Mouse (Mus musculus) right cerebral cortex, adult 2 months (tissue): ENCODE measurements around the gene Cnp.
"Not testable (repeated sequence)": the region's sequence is repeated elsewhere in the genome, so short reads cannot be mapped to it uniquely, and the experiment has no call there.

ENCODE experiments used
- DNase-seq, 2 experiments: peaks; one replicate each; pipeline ENCODE4 v3.0.0; 2021 to 2022; ENCODE audit warnings: low spot score in 2 of 2

Gene Cnp

GRCm38 (mm10) chr11:100552842-100553241 lies 21.9 kb upstream of the Cnp start:
- DNase-seq, result no peak

GRCm38 (mm10) chr11:100555583-100555982 lies 19.1 kb upstream of the Cnp start:
- DNase-seq, result peak; percentile 59 to 68

GRCm38 (mm10) chr11:100557563-100557962 lies 17.1 kb upstream of the Cnp start:
- DNase-seq, result no peak

- DNase-seq, result no peak
Measured at GRCm38 (mm10) chr11:100559476-100559875, 15.2 kb upstream of the Cnp start.

GRCm38 (mm10) chr11:100561748-100562147 lies 13.0 kb upstream of the Cnp start:
- DNase-seq, result no peak

- peak; percentile 74 to 86 for DNase-seq
Measured at GRCm38 (mm10) chr11:100564297-100564696, 10.4 kb upstream of the Cnp start.

GRCm38 (mm10) chr11:100564703-100565102 lies 10.0 kb upstream of the Cnp start:
- DNase-seq, result no peak

GRCm38 (mm10) chr11:100567229-100567628 lies 7.5 kb upstream of the Cnp start:
- DNase-seq, result no peak

- no peak for DNase-seq
Measured at GRCm38 (mm10) chr11:100567815-100568245, 6.9 kb upstream of the Cnp start.

GRCm38 (mm10) chr11:100568692-100569091 lies 6.0 kb upstream of the Cnp start:
- no peak for DNase-seq

GRCm38 (mm10) chr11:100569789-100570188 lies 4.9 kb upstream of the Cnp start:
- no peak for DNase-seq

- peak; percentile 85 to 86 for DNase-seq
Measured at GRCm38 (mm10) chr11:100570430-100571201, 4.1 kb upstream of the Cnp start.

GRCm38 (mm10) chr11:100571202-100571567 lies 3.5 kb upstream of the Cnp start:
- DNase-seq, result peak; percentile 48 to 58

- no peak for DNase-seq
Measured at GRCm38 (mm10) chr11:100574188-100574587, 516 bp upstream of the Cnp start.

GRCm38 (mm10) chr11:100575484-100575855 lies 766 bp downstream of the Cnp start:
- peak in 1 of 2 experiments; percentile 20 for DNase-seq

GRCm38 (mm10) chr11:100576256-100576655 lies 1.6 kb downstream of the Cnp start:
- peak in 1 of 2 experiments; percentile 12 for DNase-seq

GRCm38 (mm10) chr11:100577852-100578599 lies 3.3 kb downstream of the Cnp start:
- no peak for DNase-seq

- DNase-seq, result no peak
Measured at GRCm38 (mm10) chr11:100579116-100579799, 4.6 kb downstream of the Cnp start.

- no peak for DNase-seq
Measured at GRCm38 (mm10) chr11:100580275-100580674, 5.6 kb downstream of the Cnp start.

GRCm38 (mm10) chr11:100581756-100582155 lies 7.1 kb downstream of the Cnp start:
- peak in 1 of 2 experiments; percentile 56 for DNase-seq

GRCm38 (mm10) chr11:100582413-100582812 lies 7.7 kb downstream of the Cnp start:
- not testable (repeated sequence) for DNase-seq

- DNase-seq, result no peak
Measured at GRCm38 (mm10) chr11:100582836-100583235, 8.1 kb downstream of the Cnp start.
